ENCODE assay signal across 16 mouse cellular contexts in genomic region chr19:44331911-44332310, GRCm38 (mm10). TPM values are rescaled to one million over a fixed set of nuclear protein-coding genes. Genes with fewer than 3 reads are reported as not detected.
DNase-seq lines count a peak whose midpoint lies in the region; ATAC-seq and TF ChIP-seq lines count a peak whose summit lies in the region.
"Had no signal": no experiment of that assay in that cellular context is flagged by ENCODE, and none has a peak within 500 bp of the region (broad histone marks: within the 10 kb centered on the region; RNA-seq: fewer than 3 reads in every experiment).

No protein-coding gene starts in this region.

- 75% methylated on average over 5 of the region's 5 CpGs for WGBS in heart, embryonic 11.5 days (ENCODE audit: insufficient replicate concordance)
- WGBS in hindbrain, embryonic 11.5 days = 88% methylated on average over 5 of the region's 5 CpGs
- WGBS in thymus, adult 2 months = 53% methylated on average over 5 of the region's 5 CpGs

- no peak for TF ChIP-seq POLR2A in thymus, adult 2 months (IDR thresholded peaks at IDR 0.05; ENCODE audit: control insufficient read depth, extremely low read depth, insufficient read depth, low read length, poor library complexity)

- no peak overlapping the region for H3K9ac ChIP-seq in heart, embryonic 11.5 days (ENCODE audit: low read depth, low read length)
- H3K9ac ChIP-seq in hindbrain, embryonic 11.5 days (ENCODE audit: low read depth, low read length) = no peak overlapping the region
- H3K9ac ChIP-seq: hindbrain, embryonic 14.5 days; neural tube, embryonic 15.5 days had no signal

- no peak for TF ChIP-seq CTCF in thymus, adult 2 months (IDR thresholded peaks at IDR 0.05; ENCODE audit: borderline replicate concordance, control insufficient read depth, extremely low read depth, insufficient read depth, low read length, poor library complexity)

- no peak for ATAC-seq in heart, embryonic 11.5 days (replicated peaks; ENCODE audit: insufficient number of reproducible peaks, low FRiP score, low TSS enrichment)
- no peak for ATAC-seq in hindbrain, embryonic 11.5 days (ENCODE audit: low FRiP score)
- ATAC-seq: forebrain, embryonic 14.5 days; intestine, postnatal 0 days had no signal

- H3K27me3 ChIP-seq in heart, embryonic 11.5 days (ENCODE audit: control insufficient read depth, insufficient read depth, low read length) = no peaks in the 10 kb centered on the region; the same call in 1 of the 2 replicates
- H3K27me3 ChIP-seq in hindbrain, embryonic 11.5 days (ENCODE audit: control insufficient read depth, insufficient read depth, low read length) = no peaks in the 10 kb centered on the region
- no peaks in the 10 kb centered on the region for H3K27me3 ChIP-seq in thymus, adult 2 months (ENCODE audit: control insufficient read depth, insufficient read depth, low read length)
- H3K27me3 ChIP-seq: neural tube, embryonic 15.5 days had no signal

- peaks cover 4% of the 10 kb centered on the region for H3K4me1 ChIP-seq in heart, embryonic 11.5 days (ENCODE audit: control insufficient read depth, insufficient read depth, low read length)
- H3K4me1 ChIP-seq in hindbrain, embryonic 11.5 days (replicated peaks; ENCODE audit: control insufficient read depth, insufficient read depth, low read length) = no peaks in the 10 kb centered on the region
- H3K4me1 ChIP-seq in thymus, adult 2 months (replicated peaks; ENCODE audit: control insufficient read depth, insufficient read depth, low read length) = no peaks in the 10 kb centered on the region
- H3K4me1 ChIP-seq: neural tube, embryonic 15.5 days had no signal

- H3K4me3 ChIP-seq in heart, embryonic 11.5 days (ENCODE audit: low read depth, low read length) = no peak overlapping the region
- H3K4me3 ChIP-seq in hindbrain, embryonic 11.5 days (ENCODE audit: low read depth, low read length) = no peak overlapping the region
- no peak overlapping the region for H3K4me3 ChIP-seq in thymus, adult 2 months (ENCODE audit: control insufficient read depth, insufficient read depth, low read length)
- H3K4me3 ChIP-seq: neural tube, embryonic 15.5 days had no signal

- no peak overlapping the region for H3K4me2 ChIP-seq in heart, embryonic 11.5 days
- H3K4me2 ChIP-seq in hindbrain, embryonic 11.5 days (replicated peaks; ENCODE audit: low read depth, low read length) = no peak overlapping the region
- H3K4me2 ChIP-seq: hindbrain, embryonic 14.5 days; midbrain, embryonic 11.5 days; neural tube, embryonic 15.5 days had no signal

- H3K36me3 ChIP-seq in heart, embryonic 11.5 days (ENCODE audit: control insufficient read depth, insufficient read depth, low read length) = no peaks in the 10 kb centered on the region
- H3K36me3 ChIP-seq in hindbrain, embryonic 11.5 days (ENCODE audit: control insufficient read depth, insufficient read depth, low read length) = no peaks in the 10 kb centered on the region
- no peaks in the 10 kb centered on the region for H3K36me3 ChIP-seq in thymus, adult 2 months (ENCODE audit: control insufficient read depth, insufficient read depth, low read length)
- H3K36me3 ChIP-seq: G1E; neural tube, embryonic 15.5 days had no signal

- DNase-seq in adrenal gland, postnatal 14 days = peak; percentile 30
- DNase-seq in adrenal gland, postnatal 10 days = no peak
- DNase-seq in heart, postnatal 4 days = peak; percentile 26
- DNase-seq in adrenal gland, postnatal 36 days = peak; percentile 53 to 73
- DNase-seq in hindbrain, embryonic 11.5 days (ENCODE audit: low spot score) = no peak
- no peak for DNase-seq in right cerebral cortex, adult 18-20 months
- DNase-seq in thymus, adult 2 months = no peak
- DNase-seq: retina, postnatal 1 day had no signal

- no peaks in the 10 kb centered on the region for H3K9me3 ChIP-seq in heart, embryonic 11.5 days (replicated peaks; ENCODE audit: control insufficient read depth, low read length)
- no peaks in the 10 kb centered on the region for H3K9me3 ChIP-seq in hindbrain, embryonic 11.5 days (ENCODE audit: control insufficient read depth, low read length)
- H3K9me3 ChIP-seq: G1E; neural tube, embryonic 15.5 days had no signal

- H3K27ac ChIP-seq in heart, embryonic 11.5 days (ENCODE audit: low read depth, low read length) = no peak overlapping the region
- no peak overlapping the region for H3K27ac ChIP-seq in hindbrain, embryonic 11.5 days (ENCODE audit: low read depth, low read length)
- H3K27ac ChIP-seq in thymus, adult 2 months (ENCODE audit: control insufficient read depth, insufficient read depth, low read length) = no peak overlapping the region
- H3K27ac ChIP-seq: hindbrain, embryonic 14.5 days; kidney, postnatal 0 days; neural tube, embryonic 15.5 days had no signal

RNA-seq across cellular contexts. Expression of gene Scd4, which starts 1.0 kb away (rescaled TPM):
- 2.2 and 2.9 TPM in 2 replicates for total RNA-seq in adrenal gland, postnatal 14 days (2021)
- total RNA-seq in adrenal gland, postnatal 10 days (2021) = 1 to 10 TPM; 1.6 to 1.7 TPM
- 10 to 100 TPM; 47.7 to 52.4 TPM for total RNA-seq in heart, postnatal 4 days (2021)
- polyA plus RNA-seq in heart, embryonic 11.5 days (2014; fragmentation: Nextera tagmentation; extraction: Ambion mirVana) = 0.11 and 0.18 TPM in 2 replicates
- total RNA-seq in adrenal gland, postnatal 36 days (2021) = 1 to 10 TPM; 5.1 to 8.5 TPM
- polyA plus RNA-seq in hindbrain, embryonic 11.5 days (2014; fragmentation: Nextera tagmentation; extraction: Ambion mirVana) = 0.06 TPM in 1 of 2 replicates, not detected in the other
- polyA plus RNA-seq in thymus, adult 2 months (2012; rRNA removed) = 2.2 and 2.7 TPM in 2 replicates
- polyA plus RNA-seq: midbrain, embryonic 11.5 days had no signal

RNA-seq across cellular contexts. Expression of gene Scd2, which starts 38.4 kb away (rescaled TPM):
- 337 and 408 TPM in 2 replicates for total RNA-seq in adrenal gland, postnatal 14 days (2021)
- total RNA-seq in adrenal gland, postnatal 10 days (2021) = 100 to 1,000 TPM; 226 to 239 TPM
- 10 to 100 TPM; 78.1 to 82.1 TPM for total RNA-seq in heart, postnatal 4 days (2021)
- 150 and 188 TPM in 2 replicates for polyA plus RNA-seq in heart, embryonic 11.5 days (2014; fragmentation: Nextera tagmentation; extraction: Ambion mirVana)
- total RNA-seq in adrenal gland, postnatal 36 days (2021) = 100 to 1,000 TPM; 596 to 993 TPM
- polyA plus RNA-seq in hindbrain, embryonic 11.5 days (2014; fragmentation: Nextera tagmentation; extraction: Ambion mirVana) = 314 and 349 TPM in 2 replicates
- 261 and 320 TPM in 2 replicates for polyA plus RNA-seq in thymus, adult 2 months (2012; rRNA removed)

Comparison
In these comparisons a context has a peak if more than half of its experiments do, and no peak if none do; other contexts are left out.
1. DNase-seq: peak in adrenal gland, postnatal 14 days (single experiment), heart, postnatal 4 days (single experiment) and adrenal gland, postnatal 36 days (2 of 2); none in adrenal gland, postnatal 10 days (single experiment), hindbrain, embryonic 11.5 days (single experiment), right cerebral cortex, adult 18-20 months (single experiment) and thymus, adult 2 months (single experiment).
2. RNA of gene Scd4, which starts 1.0 kb away (total RNA-seq): 47.7 to 52.4 TPM in heart, postnatal 4 days; 5.1 to 8.5 TPM in adrenal gland, postnatal 36 days, 2.2 to 2.9 TPM in adrenal gland, postnatal 14 days and 1.6 to 1.7 TPM in adrenal gland, postnatal 10 days; every median in the first group is over 4 times any median in the second.